Mouse (Mus musculus) frontal cortex, postnatal 10 days (tissue): ENCODE measurements around the gene Bst2.
A peak's percentile ranks its signal among the peaks of the same experiment; 100 is the strongest.

Source experiments
- DNase-seq, 2 experiments: peaks; one replicate each; pipeline ENCODE4 v3.0.0; 2022; ENCODE audit warnings: low spot score in 2 of 2, mixed read lengths in 1 of 2

Bst2 gene

DNA sequence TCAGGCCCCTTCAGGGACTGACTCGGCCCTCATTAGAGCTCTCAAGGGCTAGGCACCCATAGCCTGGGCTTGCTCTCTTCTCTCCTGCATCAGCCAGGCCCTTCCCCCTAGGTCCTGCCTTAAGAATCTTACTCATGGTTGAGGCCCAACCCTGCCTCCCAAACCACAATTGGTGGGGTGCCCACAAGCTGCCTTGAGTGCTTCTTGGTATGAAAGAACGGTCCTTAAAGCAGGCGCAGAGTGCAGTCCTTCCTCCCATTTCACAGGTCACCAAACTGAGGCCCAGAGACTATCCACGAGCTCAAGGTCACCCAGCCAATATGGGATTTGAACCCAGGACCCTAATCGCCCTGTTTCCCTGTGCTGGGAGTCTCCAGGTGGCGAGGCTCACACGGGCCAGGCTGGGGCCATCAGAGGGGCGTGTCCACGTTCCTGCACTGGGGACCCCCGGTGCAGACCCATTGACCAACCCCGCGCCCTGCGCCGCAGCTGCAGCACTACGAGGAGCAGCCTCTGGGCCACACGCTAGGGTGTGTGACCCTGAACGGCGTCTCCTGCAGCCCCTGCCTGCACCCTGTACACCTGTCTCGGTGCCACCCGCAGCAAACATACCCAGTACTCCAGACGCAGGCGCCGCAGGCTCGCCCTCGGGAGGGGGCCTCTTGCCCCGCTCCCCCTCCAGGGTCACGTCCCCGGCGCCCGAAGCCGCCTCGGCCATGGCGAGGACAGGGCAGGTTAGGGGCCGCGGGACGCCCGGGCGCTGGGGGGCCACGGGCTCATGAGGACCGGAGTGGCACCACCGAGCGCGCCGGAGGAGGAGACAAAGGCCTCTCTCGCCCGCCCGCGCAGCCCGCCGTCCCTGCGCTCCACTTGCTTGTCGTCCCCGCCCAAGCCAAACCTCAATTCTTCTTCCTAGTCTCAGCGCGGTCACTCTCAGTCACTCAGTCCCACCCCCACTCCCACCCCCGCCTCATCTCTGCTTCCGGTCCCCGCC lies 51.8 kb downstream of the Bst2 start, which contains the start of gene Ano8:
TSS of gene Ano8 (minus strand) at position 822 of the 994 bp plus-strand sequence.
- DNase-seq = peak; percentile 76 to 85

DNA sequence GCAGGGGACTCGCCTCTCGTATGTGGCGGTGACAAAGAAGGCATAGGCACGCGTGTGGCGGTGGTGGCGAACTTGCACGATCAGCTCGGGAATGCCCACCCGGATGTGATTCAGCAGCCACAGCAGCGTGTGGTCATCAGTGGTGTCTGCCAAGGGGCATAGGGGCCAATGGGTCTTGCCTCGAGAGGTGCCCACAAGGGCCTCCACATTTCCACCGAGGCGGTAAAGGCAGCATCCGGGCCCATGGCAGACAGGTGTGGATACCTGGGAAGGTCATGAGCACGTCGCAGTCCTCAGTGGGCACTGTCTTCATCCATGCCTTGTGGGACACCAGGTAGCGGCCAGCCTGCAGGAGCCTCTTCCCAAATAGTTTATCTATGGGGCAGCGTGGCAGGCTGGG lies 52.5 kb downstream of the Bst2 start:
- DNase-seq = no peak
